Mouse (Mus musculus): ENCODE results near the gene Clta.

The Clta gene

GRCm38 (mm10) chr4:44074422-44074821 lies 70.2 kb downstream of the Clta start:
- DNase-seq = no peak

- no peak for DNase-seq
Observed at GRCm38 (mm10) chr4:44078358-44078933, 74.2 kb downstream of the Clta start.

Data from cerebellum, adult 18-20 months (tissue).